Mouse (Mus musculus): ENCODE results near the gene Tbc1d25.

Gene Tbc1d25

GRCm38 (mm10) chrX:8179646-8180045, 3.7 kb upstream of the Tbc1d25 start:
- DNase-seq (ENCODE audit: low spot score): no peak

- DNase-seq (ENCODE audit: low spot score): no peak
Measured at GRCm38 (mm10) chrX:8178871-8179270, 2.9 kb upstream of the Tbc1d25 start.

- DNase-seq (ENCODE audit: low spot score): no peak
Measured at GRCm38 (mm10) chrX:8175169-8175503, 845 bp downstream of the Tbc1d25 start.

GRCm38 (mm10) chrX:8167716-8168647, 8.0 kb downstream of the Tbc1d25 start:
- DNase-seq (ENCODE audit: low spot score): no peak

GRCm38 (mm10) chrX:8164471-8164870, 11.5 kb downstream of the Tbc1d25 start:
- no peak for DNase-seq (ENCODE audit: low spot score)

- no peak for DNase-seq (ENCODE audit: low spot score)
Measured at GRCm38 (mm10) chrX:8163076-8163475, 12.9 kb downstream of the Tbc1d25 start.

GRCm38 (mm10) chrX:8145153-8145991, 30.6 kb downstream of the Tbc1d25 start, which contains the start of gene Rbm3:
Gene Rbm3, minus strand, starts transcription at chrX:8145880.
- peak; percentile 66 for DNase-seq (ENCODE audit: low spot score)

- no peak for DNase-seq (ENCODE audit: low spot score)
Measured at GRCm38 (mm10) chrX:8143750-8144149, 32.2 kb downstream of the Tbc1d25 start.

- no peak for DNase-seq (ENCODE audit: low spot score)
Measured at GRCm38 (mm10) chrX:8142948-8143347, 33.0 kb downstream of the Tbc1d25 start.

GRCm38 (mm10) chrX:8141058-8141457, 34.9 kb downstream of the Tbc1d25 start:
- DNase-seq (ENCODE audit: low spot score): no peak

GRCm38 (mm10) chrX:8140446-8140845, 35.5 kb downstream of the Tbc1d25 start:
- no peak for DNase-seq (ENCODE audit: low spot score)

GRCm38 (mm10) chrX:8139480-8139879, 36.5 kb downstream of the Tbc1d25 start:
- DNase-seq (ENCODE audit: low spot score): no peak

GRCm38 (mm10) chrX:8135886-8136285, 40.1 kb downstream of the Tbc1d25 start:
- no peak for DNase-seq (ENCODE audit: low spot score)

- peak; percentile 65 for DNase-seq (ENCODE audit: low spot score)
Measured at GRCm38 (mm10) chrX:8132017-8132976, 43.7 kb downstream of the Tbc1d25 start, which contains the start of gene Wdr13. Gene Wdr13, minus strand, starts transcription at chrX:8132892.

- DNase-seq (ENCODE audit: low spot score): no peak
Measured at GRCm38 (mm10) chrX:8131393-8131792, 44.6 kb downstream of the Tbc1d25 start.

GRCm38 (mm10) chrX:8125235-8125634, 50.7 kb downstream of the Tbc1d25 start:
- no peak for DNase-seq (ENCODE audit: low spot score)

- no peak for DNase-seq (ENCODE audit: low spot score)
Measured at GRCm38 (mm10) chrX:8123821-8124470, 52.0 kb downstream of the Tbc1d25 start.

GRCm38 (mm10) chrX:8117264-8117663, 58.7 kb downstream of the Tbc1d25 start:
- no peak for DNase-seq (ENCODE audit: low spot score)

- DNase-seq (ENCODE audit: low spot score): no peak
Measured at GRCm38 (mm10) chrX:8115275-8115674, 60.7 kb downstream of the Tbc1d25 start.

GRCm38 (mm10) chrX:8105019-8105418, 71.0 kb downstream of the Tbc1d25 start:
- no peak for DNase-seq (ENCODE audit: low spot score)

Measured in ovary, postnatal 14 days (tissue).